Mouse (Mus musculus) adrenal gland, adult (tissue): Measurements from ENCODE around the gene Gnb3.
"Not testable (repeated sequence)": the region's sequence is repeated elsewhere in the genome, so short reads cannot be mapped to it uniquely, and the experiment has no call there.

Experiments
- DNase-seq, 2 experiments: peaks; one replicate each; pipeline ENCODE4 v3.0.0; 2022 to 2023; ENCODE audit warnings: low spot score in 1 of 2; ENCODE audit not compliant: inconsistent age in 2 of 2

The Gnb3 gene

DNA sequence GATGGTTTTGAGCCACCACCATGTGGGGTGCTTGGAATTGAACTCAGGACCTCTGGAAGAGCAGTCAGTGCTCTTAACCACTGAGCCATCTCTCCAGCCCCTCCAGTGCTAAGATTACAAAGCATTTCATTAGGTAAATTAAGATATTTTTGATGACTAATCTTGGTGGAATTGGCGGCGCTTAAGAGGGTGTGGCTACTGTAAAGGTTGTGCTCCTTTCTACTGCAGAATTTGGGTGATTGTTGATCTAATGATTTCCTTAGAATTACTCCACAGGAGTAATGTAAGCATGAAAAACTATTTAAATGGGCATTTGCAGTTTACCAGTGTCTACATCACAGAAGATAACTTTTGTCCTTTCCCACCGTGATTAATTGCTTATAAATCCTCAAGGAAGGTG, 35.7 kb downstream of the Gnb3 start:
- DNase-seq, result peak in 1 of 2 experiments; percentile 28

GRCm38 (mm10) chr6:124803691-124804090, 36.4 kb downstream of the Gnb3 start:
- not testable (repeated sequence) for DNase-seq

DNA sequence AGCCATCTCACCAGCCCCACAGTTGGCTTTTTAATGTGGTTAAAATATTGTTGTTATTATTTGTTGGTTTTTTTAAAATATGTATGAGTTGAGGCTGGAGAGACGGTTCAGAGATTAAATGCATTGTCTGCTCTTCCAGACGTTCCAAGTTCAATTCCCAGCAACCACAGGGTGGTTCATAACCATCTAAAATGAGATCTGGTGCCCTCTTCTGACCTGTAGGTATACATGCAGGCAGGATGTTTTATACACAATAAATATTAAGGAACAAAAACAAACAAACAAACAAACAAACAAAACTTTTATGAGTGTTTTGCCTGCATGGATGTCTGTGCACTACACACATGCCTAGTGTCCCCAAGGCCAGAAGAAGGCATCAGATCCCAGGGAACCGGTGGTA, 37.0 kb downstream of the Gnb3 start:
- no peak for DNase-seq

DNA sequence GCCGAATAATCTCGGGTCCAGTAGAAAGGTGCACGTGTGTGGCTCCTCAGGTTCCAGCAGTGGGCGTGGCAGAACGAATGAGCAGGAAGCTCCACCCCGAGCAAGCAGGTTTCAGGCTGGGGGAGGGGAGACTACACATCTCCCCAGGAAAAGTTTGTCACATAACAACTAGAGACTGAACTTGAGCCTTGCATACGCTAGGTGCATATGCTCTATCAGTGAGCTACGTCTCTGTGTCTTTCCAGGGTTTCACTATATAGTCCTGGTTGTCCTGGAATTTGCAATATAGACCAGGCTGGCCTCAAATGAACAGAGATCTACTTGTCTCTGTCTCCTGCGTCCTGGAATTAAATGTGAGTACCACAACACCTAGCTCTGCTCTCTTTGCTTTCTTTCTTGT, 37.7 kb downstream of the Gnb3 start:
- DNase-seq, result not testable (repeated sequence)

GRCm38 (mm10) chr6:124796200-124796599, 43.9 kb downstream of the Gnb3 start:
- no peak for DNase-seq

- no peak for DNase-seq
Observed at GRCm38 (mm10) chr6:124795781-124796180, 44.3 kb downstream of the Gnb3 start.

- DNase-seq, result no peak
Observed at GRCm38 (mm10) chr6:124791911-124792310, 48.2 kb downstream of the Gnb3 start.

DNA sequence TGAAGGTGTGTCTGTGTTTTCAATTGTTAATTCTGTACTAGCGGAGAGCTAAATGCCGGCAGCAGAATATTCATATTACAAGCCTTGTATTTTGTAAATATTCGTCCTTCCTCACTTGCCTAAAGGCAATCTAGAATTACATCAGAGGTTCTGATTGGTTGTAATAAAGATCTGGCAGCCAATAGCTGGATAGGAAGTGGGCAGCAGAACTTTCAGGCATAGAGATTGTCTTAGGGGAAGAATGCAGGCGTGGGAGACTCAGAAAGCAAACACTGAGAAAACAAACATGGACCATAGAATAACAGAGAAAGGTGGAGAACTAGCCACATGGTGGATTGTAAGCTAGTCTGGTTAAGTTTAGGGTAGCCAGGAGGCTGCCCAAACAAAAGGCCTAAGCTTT, 50.0 kb downstream of the Gnb3 start:
- DNase-seq, result no peak

- no peak for DNase-seq
Observed at GRCm38 (mm10) chr6:124789519-124789918, 50.6 kb downstream of the Gnb3 start.

DNA sequence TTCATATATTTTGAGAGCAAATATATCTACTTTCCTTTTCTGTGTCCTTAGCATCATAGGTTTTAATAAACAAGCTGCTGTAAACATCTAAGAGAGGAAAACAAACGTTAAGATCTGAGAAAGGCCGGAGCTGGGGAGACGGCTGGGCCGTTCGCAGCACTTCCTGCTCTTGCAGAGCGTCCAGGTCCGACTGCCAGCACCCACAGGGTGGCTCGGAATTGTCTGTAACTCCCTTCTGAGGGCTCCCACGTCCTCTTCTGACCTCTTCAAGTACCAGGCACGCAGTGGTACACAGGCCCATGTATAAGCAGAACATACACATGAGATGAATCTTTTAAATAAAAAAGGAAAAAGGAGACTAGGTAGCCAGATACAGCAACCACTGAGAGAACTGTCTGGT, 52.4 kb downstream of the Gnb3 start:
- DNase-seq, result no peak

- no peak for DNase-seq
Observed at GRCm38 (mm10) chr6:124786756-124787420, 53.2 kb downstream of the Gnb3 start.
